Mouse (Mus musculus): Measurements from ENCODE around the gene Fam167b. TPM values are rescaled to one million over a fixed set of nuclear protein-coding genes. Genes with fewer than 3 reads are reported as not detected.
A peak's percentile ranks its signal among the peaks of the same experiment; 100 is the strongest.

Gene Fam167b
- polyA plus RNA-seq, 1 experiment: 0.26 TPM

DNA sequence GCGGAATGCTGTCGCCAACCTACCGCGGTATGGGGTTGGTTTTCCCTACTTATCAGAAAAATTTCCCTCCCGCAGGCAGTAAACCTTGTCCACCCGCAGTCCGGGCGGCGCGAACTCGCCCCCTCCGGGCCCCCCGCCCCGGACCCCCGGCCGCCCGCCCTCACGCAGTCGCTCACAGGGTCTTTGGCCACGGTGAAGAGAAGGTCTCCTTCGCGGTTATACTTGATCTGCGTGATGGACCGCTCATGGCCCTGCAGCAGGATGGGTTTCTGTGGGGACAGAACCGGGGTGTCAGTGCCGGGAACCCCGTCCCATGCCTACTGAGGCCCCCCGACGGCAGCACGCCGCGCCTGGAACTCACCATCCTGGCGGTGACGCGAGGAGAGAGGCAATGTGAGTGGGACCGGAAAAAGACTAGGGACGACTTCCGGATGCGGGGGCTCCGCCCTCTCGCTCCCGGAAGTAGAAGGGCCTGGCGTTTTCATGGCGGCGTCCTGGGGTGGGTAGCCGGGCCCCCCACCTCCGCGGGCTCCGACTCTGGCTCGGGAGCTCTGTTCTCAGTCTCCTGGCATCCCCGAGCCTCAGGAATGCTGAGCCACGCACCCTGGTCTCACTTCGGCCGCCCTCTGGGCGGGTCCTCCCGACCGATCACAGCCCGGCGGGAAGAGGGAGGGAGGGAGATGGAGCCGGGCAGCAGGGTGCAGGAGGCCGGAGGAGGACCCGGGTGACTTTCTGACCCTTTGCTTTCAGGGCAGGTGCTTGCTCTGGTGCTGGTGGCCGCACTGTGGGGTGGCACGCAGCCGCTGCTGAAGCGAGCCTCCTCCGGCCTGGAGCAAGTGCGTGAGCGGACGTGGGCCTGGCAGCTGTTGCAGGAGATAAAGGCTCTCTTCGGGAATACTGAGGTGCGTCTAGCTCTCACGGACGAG lies 22.1 kb upstream of the Fam167b start, which contains the start of the genes Eif3i and Tmem234:
Eif3i (minus strand) TSS at position 416 of the 926 bp plus-strand sequence.
Tmem234 (plus strand) TSS at position 436 of the 926 bp plus-strand sequence.
- under 1% methylated on average over 74 of the region's 74 CpGs for WGBS
- TF ChIP-seq CTCF (IDR thresholded peaks at IDR 0.05; ENCODE audit: borderline replicate concordance, insufficient read depth, low read depth, low read length) (no peak), POLR2A (IDR thresholded peaks at IDR 0.05; ENCODE audit: borderline replicate concordance, insufficient read depth, low read length) (peak; percentile 82)
- Histone ChIP-seq H3K4me3 (replicated peaks; ENCODE audit: insufficient read depth, low read depth, low read length) (peak within 1 kb of the TSS; percentile 88), H3K4me1 (ENCODE audit: control insufficient read depth, insufficient read depth, low read length) (peaks cover 10% of the 10 kb centered on the region), H3K27ac (ENCODE audit: insufficient read depth, low read length) (0 out of 2 replicates have a peak within 1 kb of the TSS, but pooled peaks have one; percentile 42), H3K27me3 (ENCODE audit: control insufficient read depth, insufficient read depth, low read length) (no peaks in the 10 kb centered on the region)
- DNase-seq: peak; percentile 82 to 84

DNA sequence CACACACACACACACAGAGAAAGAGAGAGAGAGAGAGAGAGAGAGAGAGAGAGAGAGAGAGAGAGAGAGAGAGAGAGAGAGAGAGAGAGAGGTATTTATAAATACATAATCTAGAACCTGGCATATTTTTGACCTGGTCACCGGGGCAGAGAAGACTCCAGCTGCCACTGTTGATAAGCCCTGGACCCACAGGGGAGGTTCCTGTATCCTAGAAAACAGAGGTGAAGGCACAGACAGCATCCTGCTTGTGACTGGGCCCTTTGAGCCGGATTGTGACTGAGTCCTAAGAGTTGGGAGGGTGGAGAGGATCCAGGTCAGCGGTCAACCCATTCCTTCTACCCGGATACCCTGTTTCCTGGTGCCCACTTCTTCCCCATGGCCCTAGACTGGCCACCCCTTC lies 10.5 kb upstream of the Fam167b start:
- Histone ChIP-seq H3K4me1 (ENCODE audit: control insufficient read depth, insufficient read depth, low read length) (no peaks in the 10 kb centered on the region), H3K27ac (ENCODE audit: insufficient read depth, low read length) (no peak overlapping the region), H3K4me3 (replicated peaks; ENCODE audit: insufficient read depth, low read depth, low read length) (no peak overlapping the region), H3K27me3 (ENCODE audit: control insufficient read depth, insufficient read depth, low read length) (no peaks in the 10 kb centered on the region)
- no peak for TF ChIP-seq POLR2A (IDR thresholded peaks at IDR 0.05; ENCODE audit: borderline replicate concordance, insufficient read depth, low read length)
- TF ChIP-seq CTCF (IDR thresholded peaks at IDR 0.05; ENCODE audit: borderline replicate concordance, insufficient read depth, low read depth, low read length): no peak
- 73% methylated on average over 4 of the region's 4 CpGs for WGBS
- no peak for DNase-seq

DNA sequence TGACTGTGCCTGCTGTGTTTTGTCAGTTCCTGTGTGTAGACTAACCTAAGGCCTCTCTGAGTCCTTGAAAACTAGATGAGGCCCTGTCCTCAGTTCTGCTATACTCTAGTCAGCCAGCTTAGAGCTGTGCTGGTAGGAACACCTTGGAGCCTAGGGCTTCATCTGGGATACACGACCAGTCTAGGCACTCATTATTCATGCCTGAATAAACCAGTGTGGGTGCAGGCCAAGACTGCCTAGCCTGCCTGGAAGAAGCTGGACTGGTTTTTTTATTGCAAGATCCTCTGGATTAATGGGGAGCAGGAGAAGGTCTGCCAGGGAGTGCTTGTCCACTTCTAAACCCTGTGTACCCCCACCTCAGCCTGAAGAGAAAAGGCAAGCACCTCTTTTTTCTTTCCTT lies 8.6 kb upstream of the Fam167b start:
- Histone ChIP-seq H3K4me1 (ENCODE audit: control insufficient read depth, insufficient read depth, low read length) (no peaks in the 10 kb centered on the region), H3K27ac (ENCODE audit: insufficient read depth, low read length) (no peak overlapping the region), H3K27me3 (ENCODE audit: control insufficient read depth, insufficient read depth, low read length) (no peaks in the 10 kb centered on the region), H3K4me3 (replicated peaks; ENCODE audit: insufficient read depth, low read depth, low read length) (no peak overlapping the region)
- DNase-seq: no peak
- 13% methylated on average over 1 of the region's 1 CpGs for WGBS
- TF ChIP-seq CTCF (IDR thresholded peaks at IDR 0.05; ENCODE audit: borderline replicate concordance, insufficient read depth, low read depth, low read length) (no peak), POLR2A (IDR thresholded peaks at IDR 0.05; ENCODE audit: borderline replicate concordance, insufficient read depth, low read length) (no peak)

DNA sequence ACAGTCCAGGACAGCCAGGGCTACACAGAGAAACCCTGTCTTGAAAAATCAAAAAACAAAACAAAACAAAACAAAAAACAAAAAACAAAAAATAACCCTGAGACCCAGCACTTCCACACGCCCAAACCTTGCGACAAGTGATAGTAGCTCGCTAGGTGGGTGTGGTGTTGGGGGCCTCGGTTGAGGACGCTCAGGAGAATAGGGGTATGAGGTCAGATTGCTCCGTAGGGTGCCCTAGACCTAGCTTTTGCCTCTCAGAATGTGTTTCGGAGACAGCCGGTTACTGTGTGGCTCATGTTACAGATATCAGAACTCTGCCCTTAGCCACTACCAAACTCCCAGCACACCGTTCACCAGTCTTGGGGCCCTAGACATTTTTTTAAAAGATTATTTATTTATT lies 7.4 kb upstream of the Fam167b start:
- TF ChIP-seq POLR2A (IDR thresholded peaks at IDR 0.05; ENCODE audit: borderline replicate concordance, insufficient read depth, low read length) (no peak), CTCF (IDR thresholded peaks at IDR 0.05; ENCODE audit: borderline replicate concordance, insufficient read depth, low read depth, low read length) (no peak)
- no peak overlapping the region for H3K4me3 ChIP-seq (replicated peaks; ENCODE audit: insufficient read depth, low read depth, low read length)
- H3K27ac ChIP-seq (ENCODE audit: insufficient read depth, low read length): no peak overlapping the region
- no peak for DNase-seq
- 89% methylated on average over 9 of the region's 9 CpGs for WGBS
- no peaks in the 10 kb centered on the region for H3K27me3 ChIP-seq (ENCODE audit: control insufficient read depth, insufficient read depth, low read length)
- H3K4me1 ChIP-seq (ENCODE audit: control insufficient read depth, insufficient read depth, low read length): no peaks in the 10 kb centered on the region

DNA sequence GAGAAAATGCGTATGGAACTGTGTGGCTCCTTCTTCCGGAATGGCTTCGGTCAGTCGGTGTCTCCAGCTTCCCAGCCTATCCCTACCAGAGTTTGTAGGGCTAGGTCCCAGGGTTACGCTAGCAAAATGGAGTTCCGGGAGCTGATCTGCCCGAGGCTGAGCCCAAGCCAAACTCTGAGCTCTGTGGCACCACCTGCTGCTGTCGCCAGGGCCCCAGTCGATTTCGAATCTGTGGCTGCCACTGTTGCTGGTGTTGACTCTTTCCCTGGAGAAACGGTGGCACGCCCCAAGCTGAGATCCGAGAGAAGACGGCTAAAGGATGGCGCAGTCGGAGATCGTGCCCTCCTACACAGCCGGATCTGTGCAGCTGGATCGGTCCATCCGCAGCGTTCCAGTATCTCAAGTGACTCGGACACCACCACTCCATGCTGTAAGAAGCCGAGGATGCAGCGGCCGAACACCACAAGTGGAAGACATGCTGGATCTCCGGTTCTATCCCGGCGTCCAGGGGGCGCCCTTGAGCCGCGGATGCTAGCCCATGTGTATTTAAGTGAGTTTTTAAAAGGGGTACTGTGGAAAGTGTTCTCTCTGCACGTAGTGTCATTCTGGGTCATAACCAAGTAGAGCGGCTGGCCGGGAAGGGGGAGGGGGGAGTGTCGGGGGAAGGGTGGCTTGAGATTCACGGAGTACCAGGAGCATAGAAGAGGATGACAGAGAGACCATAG lies 6.7 kb upstream of the Fam167b start:
- WGBS: 3% methylated on average over 36 of the region's 36 CpGs
- DNase-seq: peak; percentile 69 to 80
- H3K4me3 ChIP-seq (replicated peaks; ENCODE audit: insufficient read depth, low read depth, low read length): peak overlapping the region; percentile 57
- no peak overlapping the region for H3K27ac ChIP-seq (ENCODE audit: insufficient read depth, low read length)
- no peaks in the 10 kb centered on the region for H3K4me1 ChIP-seq (ENCODE audit: control insufficient read depth, insufficient read depth, low read length)
- TF ChIP-seq CTCF (IDR thresholded peaks at IDR 0.05; ENCODE audit: borderline replicate concordance, insufficient read depth, low read depth, low read length): peak; percentile 63
- no peak for TF ChIP-seq POLR2A (IDR thresholded peaks at IDR 0.05; ENCODE audit: borderline replicate concordance, insufficient read depth, low read length)
- no peaks in the 10 kb centered on the region for H3K27me3 ChIP-seq (ENCODE audit: control insufficient read depth, insufficient read depth, low read length)

DNA sequence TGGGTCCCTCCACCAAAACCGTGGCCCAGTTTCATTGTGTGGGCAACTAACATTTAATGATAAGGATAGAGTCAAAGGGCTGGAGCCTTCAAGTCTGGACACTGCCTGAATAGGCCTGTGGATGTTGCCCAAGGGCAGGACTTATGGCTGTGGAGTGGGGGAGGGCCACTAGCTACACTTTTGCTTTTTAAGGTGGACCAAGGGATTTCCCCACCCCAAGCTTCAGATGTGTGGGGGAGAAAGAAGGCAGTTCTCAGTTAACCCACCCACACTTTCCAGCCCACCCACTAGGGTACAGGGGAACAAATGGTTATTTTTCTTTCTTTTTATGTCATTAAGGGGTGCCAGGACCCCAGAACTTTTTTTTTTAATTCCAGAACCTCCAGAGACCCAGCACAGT lies 6.0 kb upstream of the Fam167b start:
- no peaks in the 10 kb centered on the region for H3K4me1 ChIP-seq (ENCODE audit: control insufficient read depth, insufficient read depth, low read length)
- H3K27me3 ChIP-seq (ENCODE audit: control insufficient read depth, insufficient read depth, low read length): no peaks in the 10 kb centered on the region
- H3K27ac ChIP-seq (ENCODE audit: insufficient read depth, low read length): no peak overlapping the region
- no peak for TF ChIP-seq CTCF (IDR thresholded peaks at IDR 0.05; ENCODE audit: borderline replicate concordance, insufficient read depth, low read depth, low read length)
- no peak for TF ChIP-seq POLR2A (IDR thresholded peaks at IDR 0.05; ENCODE audit: borderline replicate concordance, insufficient read depth, low read length)
- no peak overlapping the region for H3K4me3 ChIP-seq (replicated peaks; ENCODE audit: insufficient read depth, low read depth, low read length)
- 75% methylated on average over 1 of the region's 1 CpGs for WGBS
- no peak for DNase-seq

DNA sequence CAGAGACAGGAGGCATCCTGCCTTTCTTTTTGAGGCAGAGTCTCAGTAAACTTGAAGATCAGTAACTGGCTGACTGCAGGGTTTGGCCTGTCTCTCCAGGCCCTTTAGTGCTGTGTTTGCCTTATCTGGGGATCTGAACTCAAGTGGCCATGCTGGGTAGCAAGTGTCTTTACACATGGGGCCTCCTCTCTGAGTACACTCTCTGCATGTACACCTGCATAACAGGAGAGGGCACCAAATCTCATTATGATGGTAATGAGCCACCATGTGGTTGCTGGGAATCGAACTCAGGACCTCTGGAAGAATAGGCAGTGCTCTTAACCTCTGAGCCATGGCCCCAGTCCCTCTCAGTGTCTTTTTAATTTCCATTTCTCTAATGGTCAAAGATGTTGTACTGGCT lies 3.9 kb upstream of the Fam167b start:
- TF ChIP-seq POLR2A (IDR thresholded peaks at IDR 0.05; ENCODE audit: borderline replicate concordance, insufficient read depth, low read length) (no peak), CTCF (IDR thresholded peaks at IDR 0.05; ENCODE audit: borderline replicate concordance, insufficient read depth, low read depth, low read length) (no peak)
- 72% methylated on average over 1 of the region's 1 CpGs for WGBS
- Histone ChIP-seq H3K4me3 (replicated peaks; ENCODE audit: insufficient read depth, low read depth, low read length) (no peak overlapping the region), H3K27me3 (ENCODE audit: control insufficient read depth, insufficient read depth, low read length) (no peaks in the 10 kb centered on the region), H3K27ac (ENCODE audit: insufficient read depth, low read length) (no peak overlapping the region), H3K4me1 (ENCODE audit: control insufficient read depth, insufficient read depth, low read length) (no peaks in the 10 kb centered on the region; the same call in 1 of the 2 replicates)
- no peak for DNase-seq

Measured in cerebellum, adult 2 months (tissue).